Mouse (Mus musculus) lung, postnatal 0 days (tissue): ENCODE data around the gene N4bp1. TPM values are rescaled to one million over a fixed set of nuclear protein-coding genes. Genes with fewer than 3 reads are reported as not detected.

Experiments used
- ATAC-seq: fragments of 200-750 bp; cut with Nextera tagmentation; 2 replicates; pipeline ENCODE4 v1.8.0; 2017; ENCODE audit warnings: moderate library complexity
- DNase-seq: peaks from one replicate; pipeline ENCODE4 v3.0.0-alpha.2; 2016; ENCODE audit warnings: low spot score
- H3K27ac ChIP-seq: fragments of 300-500 bp; sonication (generic); 2 replicates; pipeline ENCODE4 v1.5.1; 2014; ENCODE audit warnings: antibody characterized with exemption, mild to moderate bottlenecking, low read length, mixed read lengths
- H3K27me3 ChIP-seq: fragments of 300-500 bp; sonication (generic); replicated peaks from 2 replicates; pipeline ENCODE4 v1.6.1; 2014; ENCODE audit warnings: low read length, mixed read lengths; ENCODE audit not compliant: insufficient read depth
- H3K36me3 ChIP-seq: fragments of 300-500 bp; sonication (generic); 2 replicates; pipeline ENCODE4 v1.6.1; 2014; ENCODE audit warnings: low read length, mixed read lengths; ENCODE audit not compliant: insufficient read depth
- H3K4me1 ChIP-seq: fragments of 300-500 bp; sonication (generic); 2 replicates; pipeline ENCODE4 v1.6.1; 2014; ENCODE audit warnings: antibody characterized with exemption, low read depth, low read length, mixed read lengths; ENCODE audit not compliant: insufficient read depth
- H3K4me2 ChIP-seq: fragments of 300-500 bp; sonication (generic); replicated peaks from 2 replicates; pipeline ENCODE4 v1.6.1; 2014; ENCODE audit warnings: low read depth, mild to moderate bottlenecking, low read length, moderate library complexity, mixed read lengths
- H3K4me3 ChIP-seq: fragments of 300-500 bp; sonication (generic); 2 replicates; pipeline ENCODE4 v1.5.1; 2014; ENCODE audit warnings: low read depth, low read length
- H3K9ac ChIP-seq: fragments of 300-500 bp; sonication (generic); replicated peaks from 2 replicates; pipeline ENCODE4 v1.6.1; 2014; ENCODE audit warnings: low read depth, mild to moderate bottlenecking
- H3K9me3 ChIP-seq: fragments of 300-500 bp; sonication (generic); 2 replicates; pipeline ENCODE4 v1.6.1; 2016; ENCODE audit warnings: low read length, mixed read lengths
- CTCF ChIP-seq: IDR thresholded peaks from 2 replicates; pipeline ENCODE4 v1.5.1; 2016; ENCODE audit warnings: antibody characterized with exemption, mild to moderate bottlenecking
- EP300 ChIP-seq: IDR thresholded peaks from 2 replicates; pipeline ENCODE4 v1.6.1; 2016; ENCODE audit warnings: antibody characterized with exemption, mild to moderate bottlenecking, control low read depth
- WGBS: fragments of 180-500 bp; shearing (Covaris S2); extraction: QIAGEN DNeasy Blood & Tissue Kit; methylation state at CpG from one replicate; pipeline ENCODE4 v1.1.7; 2014; 5-methylcytosine and 5-hydroxymethylcytosine counted together
- polyA plus RNA-seq: library from polyadenylated mRNA; unstranded; fragments of >200 nt; fragmentation: Nextera tagmentation; extraction: Ambion mirVana; gene quantifications from 2 replicates; pipeline ENCODE4 v1.2.1, GENCODE M21; 2015

The N4bp1 gene
- polyA plus RNA-seq, 1 experiment from 2014 or later = 5.4 TPM

DNA sequence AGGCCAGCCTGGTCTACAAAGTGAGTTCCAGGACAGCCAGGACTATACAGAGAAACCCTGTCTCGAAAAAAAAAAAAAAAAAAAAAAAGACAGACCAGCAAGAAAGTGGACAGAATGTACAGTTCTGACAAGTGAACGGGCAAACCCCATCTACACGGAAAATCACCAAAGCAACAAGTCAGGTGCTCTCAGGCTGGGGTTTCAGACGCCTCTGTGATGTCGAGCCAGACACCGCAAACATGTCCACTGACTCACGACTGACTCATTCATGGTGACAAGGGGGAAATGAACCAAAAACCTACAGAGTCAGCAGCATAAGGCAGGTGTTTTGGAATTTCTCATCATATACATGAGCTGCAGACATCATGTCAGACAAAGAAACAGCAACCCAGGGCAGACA lies 28.8 kb downstream of the N4bp1 start:
- TF ChIP-seq EP300 = no peak
- no peak for TF ChIP-seq CTCF
- H3K9me3 ChIP-seq = no peaks in the 10 kb centered on the region
- H3K36me3 ChIP-seq = peaks cover 4% of the 10 kb centered on the region; the same call in 1 of the 2 replicates
- no peak for DNase-seq
- ATAC-seq = no peak
- H3K27me3 ChIP-seq = no peaks in the 10 kb centered on the region
- H3K4me1 ChIP-seq = no peaks in the 10 kb centered on the region
- 82% methylated on average over 6 of the region's 7 CpGs for WGBS
- no peak overlapping the region for H3K27ac ChIP-seq
- H3K4me2 ChIP-seq = no peak overlapping the region
- H3K9ac ChIP-seq = no peak overlapping the region
- H3K4me3 ChIP-seq = no peak overlapping the region

DNA sequence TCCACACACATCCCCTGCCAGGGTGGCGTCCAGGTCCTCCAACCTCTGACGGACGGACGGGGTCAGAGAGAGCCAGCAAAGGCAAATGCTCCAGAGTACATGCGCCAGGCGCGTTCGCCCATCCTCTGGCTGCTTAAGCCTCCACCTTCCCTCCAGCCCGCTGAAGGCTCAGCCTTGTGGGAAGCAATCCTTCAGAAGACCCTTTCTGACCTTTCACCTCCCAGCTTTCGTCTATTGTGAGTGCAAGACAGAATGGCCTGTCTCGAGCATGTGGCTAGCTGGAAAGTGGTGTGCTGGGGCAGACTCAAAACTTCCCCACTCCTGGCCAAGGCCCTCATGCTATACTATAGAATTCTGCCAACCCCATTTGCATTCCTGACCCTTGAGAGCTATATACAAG lies 30.4 kb downstream of the N4bp1 start:
- H3K9me3 ChIP-seq = no peaks in the 10 kb centered on the region
- no peak overlapping the region for H3K4me3 ChIP-seq
- DNase-seq = no peak
- H3K9ac ChIP-seq = no peak overlapping the region
- H3K27me3 ChIP-seq = no peaks in the 10 kb centered on the region
- TF ChIP-seq EP300 = no peak
- no peak for TF ChIP-seq CTCF
- H3K4me2 ChIP-seq = no peak overlapping the region
- peaks cover 7% of the 10 kb centered on the region; the same call in 1 of the 2 replicates for H3K36me3 ChIP-seq
- no peak overlapping the region for H3K27ac ChIP-seq
- 68% methylated on average over 11 of the region's 11 CpGs for WGBS
- no peak for ATAC-seq
- no peaks in the 10 kb centered on the region for H3K4me1 ChIP-seq

DNA sequence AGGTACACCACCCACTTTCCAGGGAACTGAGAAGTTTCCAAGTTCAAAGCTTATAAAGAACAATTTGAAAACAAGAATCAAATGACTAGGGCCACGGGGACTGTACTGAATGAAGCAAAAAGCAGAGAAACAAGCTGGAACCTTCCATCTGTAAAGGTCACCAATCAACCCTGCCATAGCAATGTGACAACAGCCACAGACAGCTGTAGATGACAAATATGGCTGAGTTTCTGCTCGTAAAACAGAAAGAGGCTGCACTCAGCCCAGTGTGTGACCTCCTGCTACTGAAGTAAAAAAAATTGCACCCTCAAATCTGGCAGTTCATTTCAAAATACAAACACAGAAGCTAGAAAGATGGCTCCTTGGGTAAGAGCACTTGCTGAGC lies 31.1 kb downstream of the N4bp1 start:
- no peak overlapping the region for H3K27ac ChIP-seq
- no peaks in the 10 kb centered on the region for H3K4me1 ChIP-seq
- peak; percentile 52 for ATAC-seq
- no peaks in the 10 kb centered on the region for H3K9me3 ChIP-seq
- peak; percentile 24 for DNase-seq
- no peak overlapping the region for H3K4me3 ChIP-seq
- peaks cover 7% of the 10 kb centered on the region; the same call in 1 of the 2 replicates for H3K36me3 ChIP-seq
- 51% methylated on average over 2 of the region's 2 CpGs for WGBS
- no peaks in the 10 kb centered on the region for H3K27me3 ChIP-seq
- TF ChIP-seq EP300 = no peak
- TF ChIP-seq CTCF = no peak
- H3K9ac ChIP-seq = no peak overlapping the region
- H3K4me2 ChIP-seq = no peak overlapping the region

GRCm38 (mm10) chr8:86853266-86853988 lies 31.6 kb downstream of the N4bp1 start:
- WGBS = 86% methylated on average over 8 of the region's 8 CpGs
- Histone ChIP-seq H3K9ac (no peak overlapping the region), H3K4me1 (no peaks in the 10 kb centered on the region), H3K4me3 (no peak overlapping the region), H3K4me2 (no peak overlapping the region), H3K36me3 (peaks cover 7% of the 10 kb centered on the region; the same call in 1 of the 2 replicates), H3K27ac (no peak overlapping the region), H3K27me3 (no peaks in the 10 kb centered on the region), H3K9me3 (no peaks in the 10 kb centered on the region)
- ATAC-seq = no peak
- DNase-seq = no peak
- TF ChIP-seq CTCF = no peak
- no peak for TF ChIP-seq EP300

DNA sequence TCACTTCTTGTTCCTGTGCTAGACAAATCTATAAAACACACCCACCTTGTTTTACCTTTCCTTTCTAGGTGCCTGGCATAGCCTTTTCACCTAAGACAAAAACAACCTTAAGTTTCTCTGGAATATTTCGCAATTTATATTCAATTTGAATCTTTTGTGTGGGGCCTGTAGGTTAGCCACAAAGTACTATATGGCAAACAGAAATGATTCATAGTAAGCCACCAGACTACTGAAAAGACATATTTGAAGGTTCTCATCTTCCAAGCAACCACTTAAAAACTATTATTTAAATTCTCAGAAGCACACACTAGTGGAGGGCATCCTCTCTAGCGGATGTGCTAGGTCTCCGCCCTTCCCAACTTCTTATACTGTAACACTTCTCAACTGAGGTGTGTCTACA lies 32.6 kb downstream of the N4bp1 start:
- no peaks in the 10 kb centered on the region for H3K4me1 ChIP-seq
- WGBS = 88% methylated on average over 3 of the region's 3 CpGs
- ATAC-seq (no peak), DNase-seq (no peak)
- H3K9ac ChIP-seq = no peak overlapping the region
- H3K4me3 ChIP-seq = no peak overlapping the region
- no peak overlapping the region for H3K4me2 ChIP-seq
- no peaks in the 10 kb centered on the region for H3K9me3 ChIP-seq
- no peaks in the 10 kb centered on the region for H3K27me3 ChIP-seq
- TF ChIP-seq CTCF = no peak
- TF ChIP-seq EP300 = no peak
- peaks cover 7% of the 10 kb centered on the region; the same call in 1 of the 2 replicates for H3K36me3 ChIP-seq
- H3K27ac ChIP-seq = no peak overlapping the region

DNA sequence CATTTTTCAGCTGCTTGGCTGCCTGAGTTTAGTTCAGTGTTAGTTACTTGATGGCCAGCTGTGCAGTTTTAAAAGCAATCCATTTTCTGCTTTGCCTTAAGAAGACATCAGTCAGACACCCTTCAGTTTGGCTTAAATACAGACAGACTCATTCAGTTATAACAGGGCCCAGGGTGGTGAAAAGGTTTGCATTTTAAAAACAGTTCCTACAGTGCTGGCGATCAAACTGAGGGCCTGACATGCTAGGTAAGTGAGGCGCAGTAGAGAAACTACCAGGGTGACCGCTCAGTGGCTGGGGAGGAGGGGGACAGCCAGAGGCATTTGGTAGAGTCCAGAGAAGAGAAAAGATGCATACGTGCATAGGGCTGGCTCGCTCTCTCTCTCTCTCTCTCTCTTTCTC lies 36.2 kb downstream of the N4bp1 start:
- Histone ChIP-seq H3K9ac (no peak overlapping the region), H3K27me3 (no peaks in the 10 kb centered on the region), H3K9me3 (no peaks in the 10 kb centered on the region), H3K4me3 (no peak overlapping the region), H3K4me2 (no peak overlapping the region), H3K27ac (no peak overlapping the region), H3K36me3 (peaks cover 12% of the 10 kb centered on the region; the same call in 1 of the 2 replicates), H3K4me1 (no peaks in the 10 kb centered on the region; the same call in 1 of the 2 replicates)
- no peak for ATAC-seq
- no peak for DNase-seq
- WGBS = 90% methylated on average over 5 of the region's 5 CpGs
- no peak for TF ChIP-seq EP300
- TF ChIP-seq CTCF = no peak
